Mouse (Mus musculus) neural tube, embryonic 11.5 days (tissue): ENCODE data around the gene Gpr21. TPM values are rescaled to one million over a fixed set of nuclear protein-coding genes. Genes with fewer than 3 reads are reported as not detected.
"Not testable (repeated sequence)": the region's sequence is repeated elsewhere in the genome, so short reads cannot be mapped to it uniquely, and the experiment has no call there.

Source experiments
- ATAC-seq: fragments of 200-750 bp; cut with Nextera tagmentation; 2 replicates; pipeline ENCODE4 v1.8.0; 2017; ENCODE audit warnings: moderate number of reproducible peaks, mild to moderate bottlenecking, moderate TSS enrichment, moderate library complexity; ENCODE audit not compliant: insufficient read depth, low FRiP score, low TSS enrichment
- DNase-seq: peaks from one replicate; pipeline ENCODE4 v3.0.0-alpha.2; 2015; ENCODE audit warnings: low spot score
- H3K27ac ChIP-seq: fragments of 300-500 bp; sonication (generic); 2 replicates; pipeline ENCODE4 v1.5.1; 2014; ENCODE audit warnings: low read depth, mild to moderate bottlenecking, low read length
- H3K27me3 ChIP-seq: fragments of 300-500 bp; sonication (generic); 2 replicates; pipeline ENCODE4 v1.6.1; 2014; ENCODE audit warnings: mild to moderate bottlenecking, low read length, mixed read lengths; ENCODE audit not compliant: control insufficient read depth, insufficient read depth
- H3K36me3 ChIP-seq: fragments of 300-500 bp; sonication (generic); 2 replicates; pipeline ENCODE4 v1.6.1; 2014; ENCODE audit warnings: mild to moderate bottlenecking, low read length, moderate library complexity, mixed read lengths; ENCODE audit not compliant: control insufficient read depth, insufficient read depth
- H3K4me1 ChIP-seq: fragments of 300-500 bp; sonication (generic); 2 replicates; pipeline ENCODE4 v1.6.1; 2014; ENCODE audit warnings: low read length, mixed read lengths; ENCODE audit not compliant: control insufficient read depth, insufficient read depth
- H3K4me2 ChIP-seq: fragments of 300-500 bp; sonication (generic); 2 replicates; pipeline ENCODE4 v1.6.1; 2014; ENCODE audit warnings: low read depth, mild to moderate bottlenecking, moderate library complexity
- H3K4me3 ChIP-seq: fragments of 300-500 bp; sonication (generic); 2 replicates; pipeline ENCODE4 v1.5.1; 2014; ENCODE audit warnings: low read depth, low read length
- H3K9ac ChIP-seq: fragments of 300-500 bp; sonication (generic); 2 replicates; pipeline ENCODE4 v1.6.1; 2014; ENCODE audit warnings: mild to moderate bottlenecking, low read length
- H3K9me3 ChIP-seq: fragments of 300-500 bp; sonication (generic); 2 replicates; pipeline ENCODE4 v1.6.1; 2016; ENCODE audit warnings: low read length; ENCODE audit not compliant: control insufficient read depth
- WGBS: fragments of 180-500 bp; shearing (Covaris S2); extraction: QIAGEN DNeasy Blood & Tissue Kit; methylation state at CpG from one replicate; pipeline ENCODE4 v1.1.7; 2014; 5-methylcytosine and 5-hydroxymethylcytosine counted together
- polyA plus RNA-seq: library from polyadenylated mRNA; unstranded; fragments of >200 nt; fragmentation: Nextera tagmentation; extraction: Ambion mirVana; gene quantifications from 2 replicates; pipeline ENCODE4 v1.2.1, GENCODE M21; 2014

The Gpr21 gene
- polyA plus RNA-seq: 3.5 and 3.9 TPM in 2 replicates

GRCm38 (mm10) chr2:37516030-37516710 is at the start of gene Gpr21:
TSS of gene Gpr21 (plus strand) at chr2:37516332.
- 0 out of 2 replicates have a peak within 1 kb of the TSS, but pooled peaks have one; percentile 5 for H3K4me3 ChIP-seq
- H3K27ac ChIP-seq: peak within 1 kb of the TSS; percentile 1; the same call in 1 of the 2 replicates
- peaks cover 2% of the 10 kb centered on the region; the same call in 1 of the 2 replicates for H3K4me1 ChIP-seq
- H3K9ac ChIP-seq: 0 out of 2 replicates have a peak within 1 kb of the TSS, but pooled peaks have one; percentile 24
- peak within 1 kb of the TSS; percentile 24 for H3K4me2 ChIP-seq
- no peaks in the 10 kb centered on the region for H3K27me3 ChIP-seq
- H3K9me3 ChIP-seq: no peaks in the 10 kb centered on the region
- WGBS: 19% methylated on average over 11 of the region's 11 CpGs
- H3K36me3 ChIP-seq: no peaks in the 10 kb centered on the region
- peak; percentile 31 for DNase-seq
- peak; percentile 75 for ATAC-seq

GRCm38 (mm10) chr2:37479559-37479958 is 36.6 kb upstream of the Gpr21 start:
- H3K4me1 ChIP-seq: no peaks in the 10 kb centered on the region
- H3K9me3 ChIP-seq: no peaks in the 10 kb centered on the region
- no peak overlapping the region for H3K4me3 ChIP-seq
- H3K9ac ChIP-seq: no peak overlapping the region
- no peak overlapping the region for H3K4me2 ChIP-seq
- H3K36me3 ChIP-seq: peaks cover 10% of the 10 kb centered on the region
- DNase-seq (no peak), ATAC-seq (no peak)
- H3K27ac ChIP-seq: no peak overlapping the region
- H3K27me3 ChIP-seq: no peaks in the 10 kb centered on the region

- H3K36me3 ChIP-seq: peaks cover 10% of the 10 kb centered on the region
- DNase-seq (no peak), ATAC-seq (no peak)
- no peak overlapping the region for H3K4me2 ChIP-seq
- no peaks in the 10 kb centered on the region for H3K27me3 ChIP-seq
- no peak overlapping the region for H3K27ac ChIP-seq
- H3K9ac ChIP-seq: no peak overlapping the region
- WGBS: 97% methylated on average over 2 of the region's 2 CpGs
- no peak overlapping the region for H3K4me3 ChIP-seq
- no peaks in the 10 kb centered on the region for H3K9me3 ChIP-seq
- H3K4me1 ChIP-seq: no peaks in the 10 kb centered on the region
Measured at GRCm38 (mm10) chr2:37480039-37480438, 36.1 kb upstream of the Gpr21 start.

- Histone ChIP-seq H3K27ac (no peak overlapping the region), H3K4me2 (no peak overlapping the region), H3K36me3 (0 out of 2 replicates have a peak, but pooled peaks cover 4% of the 10 kb centered on the region), H3K9ac (no peak overlapping the region), H3K4me3 (no peak overlapping the region), H3K9me3 (no peaks in the 10 kb centered on the region), H3K4me1 (no peaks in the 10 kb centered on the region), H3K27me3 (no peaks in the 10 kb centered on the region)
- WGBS: 85% methylated on average over 2 of the region's 2 CpGs
- ATAC-seq (no peak), DNase-seq (no peak)
Measured at GRCm38 (mm10) chr2:37484165-37484564, 32.0 kb upstream of the Gpr21 start.

- Histone ChIP-seq H3K27me3 (no peaks in the 10 kb centered on the region), H3K9ac (no peak overlapping the region), H3K4me1 (no peaks in the 10 kb centered on the region), H3K27ac (no peak overlapping the region), H3K36me3 (0 out of 2 replicates have a peak, but pooled peaks cover 4% of the 10 kb centered on the region), H3K4me3 (no peak overlapping the region), H3K9me3 (no peaks in the 10 kb centered on the region), H3K4me2 (no peak overlapping the region)
- DNase-seq: no peak
- whole genome bisulfite sequencing: 86% methylated on average over 1 of the region's 1 CpGs
- no peak for ATAC-seq
Measured at GRCm38 (mm10) chr2:37485370-37485769, 30.8 kb upstream of the Gpr21 start.

GRCm38 (mm10) chr2:37486408-37486807 is 29.7 kb upstream of the Gpr21 start:
- Histone ChIP-seq H3K9me3 (no peaks in the 10 kb centered on the region), H3K27ac (no peak overlapping the region), H3K4me1 (no peaks in the 10 kb centered on the region), H3K4me2 (no peak overlapping the region), H3K36me3 (0 out of 2 replicates have a peak, but pooled peaks cover 4% of the 10 kb centered on the region), H3K9ac (no peak overlapping the region), H3K4me3 (no peak overlapping the region), H3K27me3 (no peaks in the 10 kb centered on the region)
- no peak for ATAC-seq
- no peak for DNase-seq

GRCm38 (mm10) chr2:37488956-37489355 is 27.2 kb upstream of the Gpr21 start:
- WGBS: 95% methylated on average over 2 of the region's 2 CpGs
- Histone ChIP-seq H3K36me3 (peaks cover 9% of the 10 kb centered on the region), H3K4me1 (no peaks in the 10 kb centered on the region)

GRCm38 (mm10) chr2:37497321-37497720 is 18.8 kb upstream of the Gpr21 start:
- Histone ChIP-seq H3K9ac (no peak overlapping the region), H3K4me3 (no peak overlapping the region), H3K27me3 (no peaks in the 10 kb centered on the region), H3K27ac (no peak overlapping the region), H3K36me3 (no peaks in the 10 kb centered on the region), H3K9me3 (no peaks in the 10 kb centered on the region), H3K4me1 (no peaks in the 10 kb centered on the region), H3K4me2 (no peak overlapping the region)
- DNase-seq: no peak
- ATAC-seq: no peak
- WGBS: 91% methylated on average over 4 of the region's 4 CpGs

More at GRCm38 (mm10) chr2:37488956-37489355, 27.2 kb upstream of the Gpr21 start:
- H3K9me3 ChIP-seq: no peaks in the 10 kb centered on the region
- DNase-seq (no peak), ATAC-seq (no peak)
- H3K4me3 ChIP-seq: no peak overlapping the region
- no peak overlapping the region for H3K9ac ChIP-seq
- H3K27ac ChIP-seq: no peak overlapping the region
- H3K27me3 ChIP-seq: no peaks in the 10 kb centered on the region
- no peak overlapping the region for H3K4me2 ChIP-seq

- not testable (repeated sequence) for H3K4me3 ChIP-seq, H3K27ac ChIP-seq, H3K4me2 ChIP-seq, H3K36me3 ChIP-seq, H3K9ac ChIP-seq, ATAC-seq, H3K27me3 ChIP-seq, H3K9me3 ChIP-seq, DNase-seq, H3K4me1 ChIP-seq
- WGBS: 91% methylated on average over 2 of the region's 2 CpGs
Measured at GRCm38 (mm10) chr2:37505856-37506255, 10.3 kb upstream of the Gpr21 start.
